Mouse (Mus musculus): ENCODE measurements around the gene Hdac10.

Gene Hdac10

GRCm38 (mm10) chr15:89074613-89075477 is 53.7 kb downstream of the Hdac10 start, which contains the start of gene Trabd:
Trabd (plus strand) TSS chr15:89075124.
- DNase-seq (ENCODE audit: low spot score in 2 of 2) = no peak

GRCm38 (mm10) chr15:89073993-89074603 is 54.4 kb downstream of the Hdac10 start:
- no peak for DNase-seq (ENCODE audit: low spot score in 2 of 2)
